Mouse (Mus musculus): ENCODE measurements around the gene Tmprss5. TPM values are rescaled to one million over a fixed set of nuclear protein-coding genes. Genes with fewer than 3 reads are reported as not detected.

The Tmprss5 gene
- total RNA-seq (2023) = not detected

DNA sequence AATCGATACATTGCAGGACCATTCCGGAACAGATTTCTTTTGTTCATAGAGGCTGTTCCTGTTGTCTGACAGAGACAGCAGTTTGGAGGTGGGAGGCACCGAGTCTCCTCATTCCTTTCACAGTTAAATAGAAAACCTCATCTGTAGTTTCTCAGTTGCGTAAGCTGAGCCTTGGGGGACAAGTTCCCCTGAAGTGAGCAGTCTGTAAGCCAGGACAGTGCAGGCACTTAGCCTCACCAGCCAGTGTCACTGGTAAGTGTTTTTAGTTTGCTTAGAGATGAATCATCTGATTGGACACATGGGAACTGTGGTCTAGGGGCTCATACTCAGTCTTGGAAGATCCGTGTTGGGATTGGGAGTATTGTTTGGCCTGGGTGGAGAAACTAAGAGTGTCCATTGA is at the start of gene Tmprss5:
Tmprss5 (plus strand) TSS at position 154 of the 400 bp plus-strand sequence.

DNA sequence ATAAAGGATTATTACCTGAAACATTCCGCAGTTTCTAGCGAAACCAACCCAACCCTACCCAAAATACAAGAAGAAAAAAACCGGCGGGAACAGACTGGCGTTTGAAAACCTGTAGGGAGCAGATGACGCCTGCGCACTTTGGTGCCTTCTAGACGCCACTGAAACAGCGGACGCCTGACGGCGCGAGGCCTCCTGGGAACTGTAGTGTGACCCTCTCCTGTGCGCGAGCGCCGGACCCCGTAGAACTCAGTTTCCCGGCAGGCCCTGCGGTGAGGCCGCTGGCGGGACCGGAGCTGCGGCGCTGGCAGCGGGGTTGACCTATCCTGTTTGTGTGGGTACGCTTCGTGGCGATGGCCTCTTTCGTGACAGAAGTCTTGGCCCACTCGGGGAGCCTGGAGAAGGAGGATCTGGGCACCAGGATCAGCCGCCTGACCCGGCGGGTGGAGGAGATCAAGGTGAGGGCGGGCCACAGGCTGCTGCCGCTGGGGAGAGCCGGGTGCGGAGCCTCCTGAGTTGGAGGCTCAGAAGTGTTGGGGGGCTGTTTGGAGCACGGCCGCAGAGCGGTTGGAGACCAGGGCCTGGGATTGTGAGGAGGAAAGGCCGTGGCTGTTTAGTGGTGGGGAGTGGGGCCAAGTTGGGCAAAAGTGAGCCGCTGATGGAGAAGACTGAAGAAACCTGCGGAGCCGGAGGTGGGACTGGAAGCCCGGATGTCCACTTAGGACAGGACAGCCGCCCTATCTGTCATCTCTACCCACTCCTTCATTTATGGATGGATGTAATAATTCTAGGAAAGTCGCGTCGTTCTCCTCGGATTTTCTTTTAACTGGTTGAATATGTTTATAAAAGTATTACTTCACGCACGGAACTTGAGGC is 25.5 kb upstream of the Tmprss5 start, which contains the start of gene Zw10:
Zw10 (plus strand) TSS at position 281 of the 873 bp plus-strand sequence.

Other genes with a start within 250 kb of the Tmprss5 start
- gene Zbtb16, start 245.0 kb upstream of the Tmprss5 start, total RNA-seq (2023) = 1 to 10 TPM; 6.6 to 7.6 TPM
- not detected for gene Htr3a, start 170.2 kb upstream of the Tmprss5 start, total RNA-seq (2023)
- not detected for gene Htr3b, start 116.3 kb upstream of the Tmprss5 start, total RNA-seq (2023)
- gene Usp28, start 95.9 kb upstream of the Tmprss5 start, total RNA-seq (2023) = 10 to 100 TPM in 1 of 2 experiments, 1 to 10 TPM in 1; 9.7 to 10.8 TPM
- 10 to 100 TPM; 19.4 to 22.0 TPM for gene Zw10, start 25.6 kb upstream of the Tmprss5 start, total RNA-seq (2023)
- gene Gm4894, start 169.3 kb downstream of the Tmprss5 start, total RNA-seq (2023) = not detected

Measured in neutrophil, adult 59 days (primary cell).